Mouse (Mus musculus): ENCODE measurements around the gene Pkn1. TPM values are rescaled to one million over a fixed set of nuclear protein-coding genes. Genes with fewer than 3 reads are reported as not detected.

The Pkn1 gene
- total RNA-seq, 2 experiments from 2014 or later: 25.8 to 29.9 TPM

DNA sequence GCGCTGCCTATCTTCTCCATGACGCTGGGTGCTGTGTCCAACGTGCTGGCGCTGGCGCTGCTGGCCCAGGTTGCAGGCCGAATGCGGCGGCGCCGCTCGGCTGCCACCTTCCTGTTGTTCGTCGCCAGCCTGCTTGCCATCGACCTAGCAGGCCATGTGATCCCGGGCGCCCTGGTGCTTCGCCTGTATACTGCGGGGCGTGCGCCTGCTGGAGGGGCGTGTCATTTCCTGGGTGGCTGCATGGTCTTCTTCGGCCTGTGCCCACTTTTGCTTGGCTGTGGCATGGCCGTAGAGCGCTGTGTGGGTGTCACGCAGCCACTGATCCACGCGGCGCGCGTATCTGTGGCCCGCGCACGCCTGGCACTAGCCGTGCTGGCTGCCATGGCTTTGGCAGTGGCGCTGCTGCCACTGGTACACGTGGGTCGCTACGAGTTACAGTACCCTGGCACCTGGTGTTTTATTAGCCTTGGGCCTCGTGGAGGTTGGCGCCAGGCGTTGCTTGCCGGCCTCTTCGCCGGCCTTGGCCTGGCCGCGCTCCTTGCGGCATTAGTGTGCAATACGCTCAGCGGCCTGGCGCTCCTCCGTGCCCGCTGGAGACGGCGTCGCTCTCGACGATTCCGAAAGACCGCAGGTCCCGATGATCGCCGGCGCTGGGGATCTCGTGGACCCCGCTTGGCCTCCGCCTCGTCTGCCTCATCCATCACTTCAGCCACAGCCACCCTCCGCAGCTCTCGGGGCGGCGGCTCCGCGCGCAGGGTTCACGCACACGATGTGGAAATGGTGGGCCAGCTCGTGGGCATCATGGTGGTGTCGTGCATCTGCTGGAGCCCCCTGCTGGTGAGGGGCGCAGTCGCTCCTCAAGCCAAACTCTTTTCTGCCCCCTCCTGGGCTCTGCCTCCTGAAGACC lies 30.7 kb downstream of the Pkn1 start:
- DNase-seq: peak; percentile 78
- Histone ChIP-seq H3K27ac (peak overlapping the region; percentile 41), H3K4me3 (peak overlapping the region; percentile 66)
- intact Hi-C loops (cut with DNase I): no loop called here
- peak; percentile 66 for TF ChIP-seq CTCF (IDR thresholded peaks at IDR 0.05)

DNA sequence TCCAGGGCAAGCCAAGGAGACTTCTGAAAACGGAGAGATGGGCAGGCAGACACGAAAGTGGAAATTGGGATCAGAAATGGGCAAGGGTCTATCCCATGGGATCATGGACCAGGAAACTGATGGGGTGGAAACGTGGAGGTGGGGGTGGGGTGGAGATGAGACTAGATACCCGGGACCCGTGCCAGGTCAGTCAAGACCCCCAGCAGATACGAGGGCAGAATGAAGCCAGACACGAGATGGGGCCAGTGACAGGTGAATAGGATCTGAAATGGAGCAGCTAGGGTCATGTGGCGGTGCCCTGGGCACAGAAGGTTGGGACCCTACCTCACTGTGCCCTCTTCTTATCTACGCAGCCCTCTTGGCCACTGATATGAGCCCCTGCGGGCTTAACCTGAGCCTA lies 31.5 kb downstream of the Pkn1 start:
- intact Hi-C loops (cut with DNase I): no loop called here
- H3K27ac ChIP-seq: no peak overlapping the region

DNA sequence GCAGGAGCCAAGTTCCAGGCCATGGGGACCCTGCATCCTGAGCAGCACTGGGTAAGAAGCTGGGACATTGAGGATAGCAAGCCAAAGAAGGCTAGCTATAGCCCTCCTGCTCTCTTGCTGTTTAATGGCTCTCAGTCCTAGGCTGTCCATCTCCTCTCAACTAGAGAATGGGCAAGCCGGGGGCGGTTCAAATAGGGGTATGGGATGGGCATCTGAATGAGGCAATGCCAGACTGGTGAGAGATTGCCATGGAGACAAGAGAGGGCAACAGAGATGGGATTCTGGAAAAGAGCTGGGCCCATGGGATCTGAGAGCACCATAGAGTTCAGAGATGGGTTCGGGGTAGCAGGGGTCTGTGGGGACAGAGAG lies 32.1 kb downstream of the Pkn1 start:
- peak overlapping the region; percentile 60 for H3K27ac ChIP-seq
- intact Hi-C loops (cut with DNase I): no loop called here
- TF ChIP-seq CTCF (IDR thresholded peaks at IDR 0.05): no peak
- H3K4me3 ChIP-seq: peak overlapping the region; percentile 41; the same call in 1 of the 2 replicates
- DNase-seq: no peak

More for the DNA sequence above, 31.5 kb downstream of the Pkn1 start:
- no peak for TF ChIP-seq CTCF (IDR thresholded peaks at IDR 0.05)
- H3K4me3 ChIP-seq: no peak overlapping the region
- no peak for DNase-seq

DNA sequence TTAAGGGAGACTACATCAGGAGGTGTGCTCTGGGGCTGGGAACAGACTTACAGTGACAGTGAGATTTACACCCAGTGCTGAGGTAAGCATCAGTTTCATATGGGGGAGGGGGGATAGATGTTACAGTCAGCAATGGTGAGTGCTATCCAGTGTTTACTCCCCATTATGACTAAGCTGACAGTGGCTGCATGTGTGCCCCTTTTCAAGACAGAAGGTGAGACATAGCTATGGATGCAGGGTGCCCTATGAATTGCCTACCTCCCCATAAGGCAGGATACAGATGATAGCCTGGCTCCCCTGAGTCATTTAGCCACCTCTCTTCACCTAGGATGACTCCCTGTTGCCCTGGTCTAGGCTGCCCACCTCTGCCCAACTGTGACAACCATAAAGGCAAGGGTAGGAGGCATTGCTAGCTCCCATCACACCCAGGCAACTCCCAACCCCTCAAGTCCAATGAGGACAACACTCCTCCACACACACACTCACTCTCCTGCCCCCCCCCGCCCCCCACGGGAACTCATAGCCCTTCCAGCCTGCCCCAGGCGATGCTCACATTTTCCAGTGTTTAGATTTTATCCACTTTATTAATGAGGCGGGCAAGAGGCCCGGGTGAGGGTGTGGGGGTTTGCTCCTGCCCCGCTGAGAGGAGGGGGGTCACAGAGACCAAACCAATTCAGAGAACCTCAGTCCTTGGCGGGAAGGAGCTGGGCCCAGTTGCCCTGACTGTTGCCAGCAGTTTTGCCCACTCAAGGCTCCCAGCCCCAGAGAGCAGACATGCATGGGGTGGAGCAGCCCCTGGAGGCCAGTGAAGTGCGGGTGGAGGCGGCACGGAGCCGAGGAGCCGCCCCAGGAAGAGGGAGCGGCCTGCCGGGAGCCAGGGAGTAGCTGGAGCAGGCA lies 32.8 kb downstream of the Pkn1 start, which contains the start of gene Ptger1:
TSS of gene Ptger1 (plus strand) at position 710 of the 897 bp plus-strand sequence.
- 0 out of 2 replicates have a peak, but pooled peaks have one; percentile 4 for TF ChIP-seq CTCF (IDR thresholded peaks at IDR 0.05)
- peak; percentile 78 for DNase-seq
- Histone ChIP-seq H3K27ac (peak within 1 kb of the TSS; percentile 60), H3K4me3 (peak within 1 kb of the TSS; percentile 41)
- intact Hi-C loops (cut with DNase I): no loop called here

DNA sequence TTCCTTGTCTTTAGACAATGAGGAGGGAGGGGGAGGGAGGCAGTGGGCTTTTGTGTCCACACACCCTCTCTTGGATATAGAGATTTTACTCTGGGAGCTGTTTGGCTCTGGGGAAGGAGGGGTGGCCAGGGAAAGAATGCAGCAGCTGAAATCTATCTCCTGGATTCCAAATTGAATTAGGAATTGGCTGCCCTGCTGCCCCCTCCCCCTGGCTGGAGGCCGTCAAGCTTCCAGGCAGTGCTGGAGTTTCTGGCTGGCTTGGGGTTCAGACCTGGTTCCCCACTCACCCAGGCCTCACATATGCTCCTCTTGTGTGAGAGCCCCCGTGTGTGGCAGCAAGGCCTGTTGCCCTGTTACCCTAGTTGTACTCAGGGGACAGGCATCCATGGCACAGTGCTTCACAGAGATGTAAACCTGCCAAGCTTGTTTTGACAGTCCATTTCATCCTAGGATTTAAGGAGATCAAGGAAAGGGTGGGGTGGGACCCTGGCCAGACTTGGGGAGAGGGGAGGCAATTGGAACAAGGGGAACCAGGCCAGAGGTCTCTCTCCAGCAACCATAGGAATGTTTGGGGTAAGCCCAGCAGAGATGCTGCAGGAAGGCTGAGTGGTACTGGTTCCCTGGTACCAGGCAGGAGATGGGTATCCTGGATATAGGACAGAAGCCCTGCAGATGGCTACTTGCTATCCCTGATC lies 33.9 kb downstream of the Pkn1 start:
- intact Hi-C loops (cut with DNase I): loop anchor here (5.0 kb wide), 1 partner anchor 32 kb away; the partner anchor contains the start of gene Pkn1
- DNase-seq: peak; percentile 39
- H3K4me3 ChIP-seq: no peak overlapping the region
- H3K27ac ChIP-seq: peak overlapping the region; percentile 3; the same call in 1 of the 2 replicates
- TF ChIP-seq CTCF (IDR thresholded peaks at IDR 0.05): no peak

DNA sequence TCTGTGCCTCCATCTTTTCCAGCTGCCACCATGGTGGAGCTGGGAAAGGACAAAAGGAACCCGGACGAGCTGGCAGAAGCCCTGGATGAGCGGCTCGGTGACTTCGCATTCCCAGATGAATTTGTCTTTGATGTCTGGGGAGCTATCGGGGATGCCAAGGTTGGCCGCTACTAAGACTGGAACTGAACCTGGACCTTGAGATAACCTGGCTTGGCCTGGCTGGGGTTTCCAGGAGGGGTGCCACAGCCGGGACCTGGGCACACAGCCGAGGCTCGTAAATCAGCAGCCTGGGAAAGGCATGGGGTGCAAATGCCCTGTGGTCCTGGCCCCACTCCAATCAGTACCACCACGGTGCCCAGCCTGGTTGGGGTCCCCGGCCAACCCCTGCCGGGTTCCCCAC lies 34.9 kb downstream of the Pkn1 start:
- no peak overlapping the region for H3K27ac ChIP-seq
- intact Hi-C loops (cut with DNase I): loop anchor here (5.0 kb wide), 1 partner anchor 33 kb away; the partner anchor contains the start of gene Pkn1
- peak; percentile 22 for DNase-seq
- no peak overlapping the region for H3K4me3 ChIP-seq
- TF ChIP-seq CTCF (IDR thresholded peaks at IDR 0.05): no peak

DNA sequence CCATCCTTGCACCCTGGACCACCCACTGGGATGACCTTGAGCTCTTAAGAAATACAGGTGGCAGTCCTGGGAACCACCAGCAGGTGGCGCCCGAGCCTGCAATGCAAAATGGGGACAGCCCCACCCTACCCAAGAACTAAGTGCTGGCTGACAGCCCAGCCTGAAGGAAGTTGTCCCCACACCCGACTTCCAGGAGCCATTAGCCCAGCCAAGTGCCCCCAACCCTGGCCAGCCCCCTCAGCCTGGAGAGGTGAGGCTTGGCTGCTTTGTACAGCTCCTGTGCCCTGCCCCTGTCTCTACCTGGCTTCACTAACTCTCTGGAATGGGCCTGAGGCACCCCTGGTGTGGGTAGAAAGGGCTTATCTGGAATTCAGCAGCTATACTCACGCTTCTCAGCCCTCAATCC lies 36.6 kb downstream of the Pkn1 start:
- peak overlapping the region; percentile 8; the same call in 1 of the 2 replicates for H3K4me3 ChIP-seq
- DNase-seq: peak; percentile 92
- peak; percentile 98 for TF ChIP-seq CTCF (IDR thresholded peaks at IDR 0.05)
- intact Hi-C loops (cut with DNase I): loop anchor here (2.0 to 5.0 kb wide), 2 partner anchors 35 to 232 kb away; partner anchors contain the start of gene Pkn1
- peak overlapping the region; percentile 67 for H3K27ac ChIP-seq

DNA sequence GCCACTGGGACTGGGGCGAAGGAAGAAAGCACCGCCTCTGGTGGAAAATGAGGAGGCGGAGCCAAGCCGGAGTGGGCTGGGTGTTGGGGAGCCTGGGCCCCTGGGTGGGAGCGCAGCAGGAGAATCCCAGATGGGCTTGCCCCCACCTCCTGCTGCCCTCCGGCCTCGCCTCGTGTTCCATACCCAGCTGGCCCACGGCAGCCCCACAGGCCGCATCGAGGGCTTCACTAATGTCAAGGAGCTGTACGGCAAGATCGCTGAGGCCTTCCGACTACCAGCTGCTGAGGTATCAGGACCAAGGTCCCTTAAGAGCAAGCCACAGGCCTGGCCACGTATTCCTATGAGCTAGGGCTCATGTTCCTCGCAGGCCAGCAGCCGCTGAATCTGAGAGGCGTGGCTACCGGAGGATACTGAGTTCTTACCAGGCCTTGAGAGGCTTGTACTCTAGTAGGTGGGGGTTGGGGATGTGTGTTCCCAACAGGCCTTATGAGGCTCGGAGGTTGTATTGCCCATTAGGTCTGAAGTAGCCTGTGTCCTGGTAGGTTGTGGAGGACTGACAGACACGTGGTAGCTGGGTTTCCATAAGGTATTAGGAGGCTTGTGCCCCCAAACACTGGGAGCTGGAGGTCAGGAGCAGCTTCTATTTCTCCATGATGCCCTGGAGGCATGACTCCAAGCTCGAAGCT lies 37.8 kb downstream of the Pkn1 start:
- intact Hi-C loops (cut with DNase I): loop anchor here (5.0 kb wide), 1 partner anchor 36 kb away; the partner anchor contains the start of gene Pkn1
- DNase-seq: peak; percentile 47
- no peak for TF ChIP-seq CTCF (IDR thresholded peaks at IDR 0.05)
- H3K4me3 ChIP-seq: peak overlapping the region; percentile 44
- peak overlapping the region; percentile 67 for H3K27ac ChIP-seq

DNA sequence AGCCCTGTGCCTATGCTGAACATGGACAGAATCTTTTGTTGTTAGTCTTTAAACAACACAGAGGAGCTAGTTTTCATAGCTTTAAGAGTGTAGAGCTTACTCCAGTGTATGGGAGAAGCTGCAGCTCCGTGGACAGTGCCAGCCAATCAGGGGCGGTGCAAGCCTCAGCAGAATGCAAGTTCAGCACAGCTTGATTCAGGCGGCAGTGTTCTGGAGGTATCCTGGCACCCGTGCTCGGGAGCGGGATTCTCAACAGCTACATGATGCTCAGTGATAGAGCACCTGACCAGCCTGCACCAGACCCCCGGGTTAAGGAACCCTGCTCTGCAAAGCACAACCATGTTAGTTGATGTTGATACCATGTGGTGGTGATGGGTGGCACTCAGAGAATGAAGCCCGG lies 38.4 kb downstream of the Pkn1 start:
- intact Hi-C loops (cut with DNase I): loop anchor here (5.0 kb wide), 1 partner anchor 37 kb away; the partner anchor contains the start of gene Pkn1
- TF ChIP-seq CTCF (IDR thresholded peaks at IDR 0.05): no peak
- Histone ChIP-seq H3K27ac (peak overlapping the region; percentile 67), H3K4me3 (no peak overlapping the region)
- peak; percentile 32 for DNase-seq

DNA sequence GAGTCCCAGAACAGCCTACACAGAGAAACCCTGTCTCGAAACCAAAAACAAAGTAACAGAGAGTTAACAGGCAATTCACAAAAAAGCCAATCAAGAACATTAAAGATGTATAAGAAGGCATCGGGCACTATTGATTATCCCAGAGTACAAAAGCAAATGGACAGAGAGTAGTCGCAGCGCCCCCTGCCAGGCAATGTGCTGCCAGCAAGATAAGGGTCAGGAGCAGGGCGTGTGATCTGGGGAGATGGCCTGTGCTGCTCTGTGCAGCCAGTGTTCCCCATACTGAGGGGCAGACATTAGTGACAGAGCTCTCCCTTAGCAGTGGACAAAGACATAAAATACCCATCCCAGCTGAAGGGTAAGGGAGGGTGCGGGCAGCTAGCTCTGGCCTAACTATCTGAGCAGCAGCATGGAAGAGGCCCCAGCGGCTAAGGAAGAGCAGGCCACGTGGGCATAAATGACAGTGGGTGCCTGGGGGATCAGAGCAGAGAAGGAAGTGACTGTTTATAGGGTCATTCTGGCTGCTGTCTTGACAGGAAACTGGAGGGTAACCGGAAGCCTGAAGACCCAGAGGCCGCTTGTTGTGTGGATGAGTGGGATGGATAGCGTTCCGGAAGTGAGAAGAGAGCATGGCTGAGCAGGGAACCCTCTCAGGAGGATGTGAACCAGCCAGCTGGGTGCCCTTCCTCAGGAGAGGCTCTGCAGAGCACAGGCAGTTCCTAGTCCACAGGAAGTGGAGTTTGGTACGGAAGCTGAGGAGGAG lies 42.3 kb downstream of the Pkn1 start:
- no peak for DNase-seq
- no peak overlapping the region for H3K4me3 ChIP-seq
- intact Hi-C loops (cut with DNase I): no loop called here
- H3K27ac ChIP-seq: no peak overlapping the region
- peak; percentile 35 for TF ChIP-seq CTCF (IDR thresholded peaks at IDR 0.05)

DNA sequence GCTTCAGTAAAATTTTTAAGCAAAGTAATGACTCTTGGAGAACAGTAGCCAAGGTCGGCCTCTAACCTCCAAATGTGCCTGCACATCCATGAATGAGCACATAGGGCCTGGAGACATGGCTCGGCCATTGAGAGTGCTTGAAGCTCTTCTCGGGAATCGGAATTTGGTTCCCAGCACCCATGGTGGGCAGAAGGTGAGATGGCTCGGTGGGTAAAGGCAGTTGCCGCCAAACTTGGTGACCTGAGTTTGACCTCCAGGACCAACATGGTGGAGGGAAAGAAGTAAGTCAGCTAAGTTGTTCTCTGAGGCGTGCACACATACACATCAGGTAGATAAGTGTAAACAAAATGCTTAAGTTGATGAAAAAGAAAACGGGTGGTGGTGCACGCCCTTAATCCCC lies 42.9 kb downstream of the Pkn1 start:
- H3K4me3 ChIP-seq: no peak overlapping the region
- intact Hi-C loops (cut with DNase I): no loop called here
- no peak for TF ChIP-seq CTCF (IDR thresholded peaks at IDR 0.05)
- no peak overlapping the region for H3K27ac ChIP-seq
- DNase-seq: no peak

All from gastrocnemius, adult 2 months (tissue).